Mouse (Mus musculus): ENCODE results near the gene Sec24c. TPM values are rescaled to one million over a fixed set of nuclear protein-coding genes. Genes with fewer than 3 reads are reported as not detected.

Gene Sec24c
- polyA plus RNA-seq, 1 experiment from 2014 or later, result 96.7 TPM

Small RNA genes lying within 50 kb of the gene (microRNA-seq; reads per million reads assigned to microRNA genes)
- gene Mir6946, result 0.82 reads per million

Other genes starting within 250 kb of the Sec24c start
- 0.50 and 1.3 TPM in 2 replicates for gene Cfap70, start 222.1 kb upstream of the Sec24c start, polyA plus RNA-seq (2015; fragmentation: Nextera tagmentation; extraction: Ambion mirVana)
- gene Anxa7, start 194.2 kb upstream of the Sec24c start, polyA plus RNA-seq (2015; fragmentation: Nextera tagmentation; extraction: Ambion mirVana), result 7.8 and 8.5 TPM in 2 replicates
- 0.81 and 0.86 TPM in 2 replicates for gene Mss51, start 177.4 kb upstream of the Sec24c start, polyA plus RNA-seq (2015; fragmentation: Nextera tagmentation; extraction: Ambion mirVana)
- gene Ppp3cb, start 127.7 kb upstream of the Sec24c start, polyA plus RNA-seq (2015; fragmentation: Nextera tagmentation; extraction: Ambion mirVana), result 80.9 and 83.4 TPM in 2 replicates
- gene Usp54, start 33.2 kb upstream of the Sec24c start, polyA plus RNA-seq (2015; fragmentation: Nextera tagmentation; extraction: Ambion mirVana), result 12.5 and 13.1 TPM in 2 replicates
- not detected in 2 replicates for gene Myoz1, start 17.8 kb upstream of the Sec24c start, polyA plus RNA-seq (2015; fragmentation: Nextera tagmentation; extraction: Ambion mirVana)
- 0.15 and 0.27 TPM in 2 replicates for gene Synpo2l, start 6.0 kb upstream of the Sec24c start, polyA plus RNA-seq (2015; fragmentation: Nextera tagmentation; extraction: Ambion mirVana)
- gene Fut11, start 20.7 kb downstream of the Sec24c start, polyA plus RNA-seq (2015; fragmentation: Nextera tagmentation; extraction: Ambion mirVana), result 22.7 and 26.0 TPM in 2 replicates
- gene Chchd1, start 28.7 kb downstream of the Sec24c start, polyA plus RNA-seq (2015; fragmentation: Nextera tagmentation; extraction: Ambion mirVana), result 209 and 213 TPM in 2 replicates
- 46.5 and 57.7 TPM in 2 replicates for gene Zswim8, start 33.2 kb downstream of the Sec24c start, polyA plus RNA-seq (2015; fragmentation: Nextera tagmentation; extraction: Ambion mirVana)
- 16.8 and 19.7 TPM in 2 replicates for gene Ndst2, start 60.3 kb downstream of the Sec24c start, polyA plus RNA-seq (2015; fragmentation: Nextera tagmentation; extraction: Ambion mirVana)
- gene Camk2g, start 119.8 kb downstream of the Sec24c start, polyA plus RNA-seq (2015; fragmentation: Nextera tagmentation; extraction: Ambion mirVana), result 84.2 and 86.8 TPM in 2 replicates
- gene Plau, start 162.4 kb downstream of the Sec24c start, polyA plus RNA-seq (2015; fragmentation: Nextera tagmentation; extraction: Ambion mirVana), result 0.19 and 0.34 TPM in 2 replicates

All from midbrain, embryonic 13.5 days (tissue).